Mouse (Mus musculus) MEL-GATA-1-ER (cell line): Measurements from ENCODE around the gene Sar1a.

ENCODE experiments used
- DNase-seq: peaks from one replicate; pipeline ENCODE4 v3.0.0-alpha.2; 2012; ENCODE audit warnings: low read depth; ENCODE audit errors: extremely low read depth

The Sar1a gene

DNA sequence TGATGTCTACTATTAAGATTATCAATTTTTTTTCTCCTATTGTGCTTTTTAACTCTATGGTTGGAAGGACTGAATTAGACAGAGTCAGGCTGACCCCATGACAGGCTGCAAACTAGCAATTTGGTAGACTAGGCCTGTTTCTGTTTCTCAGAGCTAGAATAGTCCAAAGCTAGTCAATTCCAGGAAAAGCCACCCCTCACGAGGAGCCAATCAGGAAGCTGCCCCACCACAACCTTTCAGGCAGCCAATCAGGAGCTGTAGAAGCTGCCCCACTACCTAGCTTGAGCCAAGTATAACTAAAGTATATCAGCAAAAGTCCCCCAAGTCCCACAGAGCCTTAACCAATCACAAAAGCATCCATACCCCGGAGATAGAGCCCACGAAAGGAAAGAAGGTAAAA, 4.2 kb upstream of the Sar1a start:
- peak; percentile 94 for DNase-seq

GRCm38 (mm10) chr10:61679545-61679944, 554 bp upstream of the Sar1a start:
- DNase-seq: no peak

DNA sequence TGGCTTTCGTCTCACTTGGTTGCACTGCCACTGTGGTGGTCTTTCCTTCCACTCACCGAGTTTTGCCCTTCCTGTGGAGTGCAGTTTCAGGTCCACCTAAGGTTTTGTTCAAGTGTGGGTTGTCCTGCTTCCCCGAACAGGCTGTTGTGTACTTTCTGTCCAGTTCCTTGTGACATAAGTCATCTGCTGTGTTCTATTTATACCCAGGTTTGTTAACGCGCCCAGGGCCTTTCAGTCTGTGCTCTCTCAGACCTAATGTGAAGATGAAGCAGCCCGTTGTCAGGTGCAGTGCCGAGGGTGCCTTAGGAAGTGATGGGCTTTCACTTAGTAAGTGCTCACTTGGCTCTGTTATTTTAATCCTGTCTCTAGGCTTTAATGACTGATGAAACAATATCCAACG, 9.3 kb downstream of the Sar1a start:
- no peak for DNase-seq

DNA sequence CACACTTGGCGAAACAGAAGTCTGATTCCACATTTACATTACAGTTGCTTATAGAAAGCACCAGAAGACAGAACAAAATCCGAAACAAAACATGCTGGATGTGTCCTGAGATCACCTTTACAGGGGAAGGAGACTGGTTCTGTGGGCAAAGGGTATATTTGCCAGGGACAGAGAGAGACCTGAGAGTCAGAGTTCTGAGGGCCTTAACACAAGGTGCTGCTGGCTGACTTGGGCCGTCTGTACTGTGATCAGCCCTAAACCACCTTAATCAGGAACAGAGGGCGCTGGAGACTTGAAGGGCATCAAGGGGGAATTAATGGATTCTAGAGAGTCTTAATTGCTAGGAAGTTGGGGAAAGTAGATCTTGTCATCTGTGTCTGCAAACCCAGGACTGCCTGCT, 13.5 kb downstream of the Sar1a start:
- DNase-seq: no peak

DNA sequence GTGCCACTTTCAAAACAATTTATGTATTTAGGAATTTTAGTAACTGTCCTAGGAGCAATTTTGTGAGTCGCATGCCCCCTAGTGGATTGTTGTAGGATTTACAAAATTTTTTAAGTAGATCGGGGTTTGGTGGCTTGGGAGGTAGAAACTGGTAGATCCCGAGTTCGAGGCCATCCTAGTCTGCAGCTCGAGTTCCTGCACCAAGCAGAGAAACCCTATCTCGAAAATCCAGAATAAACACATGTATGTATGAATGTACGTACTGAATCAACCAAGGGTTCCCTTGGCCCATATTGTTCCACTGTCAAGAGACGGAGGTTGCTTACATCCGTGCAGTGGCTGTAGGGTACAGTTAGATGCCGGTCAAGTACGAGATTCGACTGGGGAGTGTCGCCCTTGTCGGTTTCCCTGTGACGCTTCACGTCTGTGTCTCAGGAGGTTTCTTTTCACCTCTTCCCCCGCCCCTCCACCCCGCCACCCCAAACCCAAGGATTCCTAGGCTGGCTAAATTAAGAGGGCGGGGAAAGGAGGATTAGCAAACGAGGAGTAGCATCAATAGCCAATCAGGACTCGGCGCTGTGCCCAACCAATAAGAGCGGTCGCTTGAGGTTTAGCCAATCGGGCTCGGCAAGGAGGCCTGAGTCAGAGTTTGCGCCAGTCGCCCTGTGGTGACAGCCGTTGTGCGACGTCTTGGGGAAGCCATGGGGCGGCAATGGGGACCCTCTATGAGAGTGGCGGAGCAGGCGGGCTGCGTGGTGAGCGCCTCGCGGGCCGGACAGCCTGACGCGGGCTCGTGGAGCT, 15.0 kb downstream of the Sar1a start, which contains the start of gene Tysnd1:
TSS of gene Tysnd1 (plus strand) at position 645 of the 801 bp plus-strand sequence.
- DNase-seq: peak; percentile 98

- no peak for DNase-seq
Observed at GRCm38 (mm10) chr10:61695703-61696559, 15.8 kb downstream of the Sar1a start.

GRCm38 (mm10) chr10:61696560-61696823, 16.4 kb downstream of the Sar1a start:
- DNase-seq: no peak

- no peak for DNase-seq
Observed at GRCm38 (mm10) chr10:61697028-61697427, 16.9 kb downstream of the Sar1a start.

GRCm38 (mm10) chr10:61704663-61705062, 24.6 kb downstream of the Sar1a start:
- no peak for DNase-seq

- DNase-seq: peak; percentile 88
Observed at GRCm38 (mm10) chr10:61706412-61707375, 26.6 kb downstream of the Sar1a start.

- no peak for DNase-seq
Observed at GRCm38 (mm10) chr10:61713601-61714000, 33.5 kb downstream of the Sar1a start.

DNA sequence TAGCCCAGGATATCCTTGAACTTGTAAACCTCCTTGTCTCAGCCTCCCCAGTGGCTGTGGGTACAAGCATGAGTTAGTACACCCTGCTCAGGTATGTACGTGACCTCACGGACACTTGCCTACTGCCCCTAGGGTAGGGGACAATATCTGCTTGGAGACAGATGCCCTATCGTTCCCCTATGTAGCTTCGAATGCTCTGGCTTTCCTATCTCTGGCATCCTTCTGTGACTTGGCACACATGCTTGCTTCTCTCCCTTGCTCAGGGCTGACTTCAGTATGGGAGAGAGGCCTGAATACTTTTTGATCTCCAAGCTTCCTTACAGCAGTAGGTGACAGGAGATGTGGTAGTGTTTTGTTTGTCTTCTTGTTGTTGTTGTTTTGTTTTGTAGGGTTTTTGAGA, 34.0 kb downstream of the Sar1a start:
- DNase-seq: no peak

- no peak for DNase-seq
Observed at GRCm38 (mm10) chr10:61714771-61715461, 34.8 kb downstream of the Sar1a start, which contains the start of gene Aifm2. Gene Aifm2, plus strand, starts transcription at chr10:61715263.

- DNase-seq: no peak
Observed at GRCm38 (mm10) chr10:61715462-61715837, 35.4 kb downstream of the Sar1a start.

- DNase-seq: no peak
Observed at GRCm38 (mm10) chr10:61715996-61716864, 36.1 kb downstream of the Sar1a start.

GRCm38 (mm10) chr10:61717406-61718296, 37.6 kb downstream of the Sar1a start:
- DNase-seq: no peak

- DNase-seq: no peak
Observed at GRCm38 (mm10) chr10:61720331-61720730, 40.2 kb downstream of the Sar1a start.

- DNase-seq: no peak
Observed at GRCm38 (mm10) chr10:61722215-61722614, 42.1 kb downstream of the Sar1a start.

- DNase-seq: no peak
Observed at GRCm38 (mm10) chr10:61723271-61723670, 43.2 kb downstream of the Sar1a start.
